Mouse (Mus musculus) right cerebral cortex, adult 2 months (tissue): Measurements from ENCODE around the gene 3100002H09Rik.

Experiments
- DNase-seq, 2 experiments: peaks; one replicate each; pipeline ENCODE4 v3.0.0; 2021 to 2022; ENCODE audit warnings: low spot score in 2 of 2

The 3100002H09Rik gene

DNA sequence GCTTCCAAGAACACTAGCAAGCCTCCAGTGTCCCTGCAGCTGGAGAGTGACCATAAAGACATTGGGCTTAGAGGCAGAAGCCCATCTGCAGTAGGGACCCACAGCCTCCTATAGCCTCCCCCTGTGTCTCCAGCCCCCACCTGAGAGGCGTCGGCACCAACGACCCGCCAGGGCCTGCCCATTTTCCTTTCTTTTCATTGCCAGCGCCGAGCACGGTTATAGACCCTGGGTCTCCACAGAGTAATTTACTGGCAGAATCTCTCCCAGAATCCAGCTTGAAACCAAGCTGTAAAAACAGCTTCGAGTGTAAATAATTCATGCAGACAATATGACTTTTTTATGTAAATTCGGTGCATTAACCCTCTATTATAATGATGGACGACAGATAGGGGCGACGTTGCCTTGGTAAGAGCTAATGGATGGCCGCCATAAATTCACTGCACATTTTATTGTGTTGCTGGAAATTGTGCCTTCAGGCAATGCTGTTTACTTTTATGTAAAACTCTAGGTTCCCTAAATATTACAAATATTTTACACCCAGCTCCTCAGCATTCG is 4.9 kb upstream of the 3100002H09Rik start:
- no peak for DNase-seq

DNA sequence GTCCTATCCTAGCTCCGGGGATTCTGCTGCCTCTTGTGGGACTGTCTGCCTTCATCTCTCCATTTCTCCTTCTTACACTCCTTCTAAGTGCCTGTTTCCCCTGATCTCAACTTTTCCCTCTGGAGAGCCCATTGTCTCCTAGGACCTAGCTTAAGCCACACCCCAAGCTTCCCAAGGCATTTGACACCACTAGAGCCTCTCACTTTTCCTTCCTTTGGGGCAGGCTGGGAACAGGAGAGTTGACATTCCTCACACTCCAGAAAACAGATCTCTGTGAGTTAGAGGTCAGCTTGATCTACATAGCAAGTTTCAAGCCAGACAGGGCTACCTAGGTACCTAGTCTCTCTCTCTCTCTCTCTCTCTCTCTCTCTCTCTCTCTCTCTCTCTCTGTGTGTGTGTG is 3.6 kb upstream of the 3100002H09Rik start:
- no peak for DNase-seq

DNA sequence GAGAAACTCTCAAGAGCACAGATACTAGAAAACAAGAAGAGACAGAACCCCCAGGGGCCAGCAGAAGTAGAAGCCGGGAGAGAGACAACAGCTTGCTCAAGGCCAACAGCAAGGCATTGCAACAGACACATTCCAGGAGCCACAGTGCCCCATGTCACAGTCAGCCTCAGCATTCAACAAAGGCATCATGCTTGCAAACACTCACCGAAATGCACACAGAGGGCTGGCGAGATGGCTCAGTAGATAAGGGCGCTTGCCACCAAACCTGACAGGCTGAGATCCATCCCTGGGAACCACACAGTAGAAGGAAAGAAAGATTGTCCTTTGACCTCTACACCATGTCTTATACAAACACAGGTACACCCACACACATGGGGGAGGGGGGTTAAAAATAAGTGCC is 1.2 kb upstream of the 3100002H09Rik start:
- DNase-seq: no peak

DNA sequence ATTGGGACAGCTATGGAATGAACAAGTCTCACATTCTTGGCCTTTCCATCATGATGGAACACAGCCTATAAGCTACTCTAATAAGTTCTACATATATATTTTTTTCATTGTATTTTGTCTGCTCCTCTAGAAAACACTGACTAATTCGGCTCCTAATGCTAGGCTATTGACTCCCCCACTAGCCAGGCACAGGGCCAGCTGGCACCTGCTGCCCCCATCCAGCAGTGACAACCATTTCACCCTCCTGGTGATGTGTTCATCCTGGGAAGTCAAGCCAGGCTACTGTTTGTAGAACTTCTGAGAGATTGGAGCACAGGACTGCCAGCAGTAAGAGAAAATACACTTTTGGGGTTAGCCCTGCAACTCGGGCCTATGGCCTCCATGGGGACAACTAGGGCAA is 537 bp downstream of the 3100002H09Rik start:
- no peak for DNase-seq

DNA sequence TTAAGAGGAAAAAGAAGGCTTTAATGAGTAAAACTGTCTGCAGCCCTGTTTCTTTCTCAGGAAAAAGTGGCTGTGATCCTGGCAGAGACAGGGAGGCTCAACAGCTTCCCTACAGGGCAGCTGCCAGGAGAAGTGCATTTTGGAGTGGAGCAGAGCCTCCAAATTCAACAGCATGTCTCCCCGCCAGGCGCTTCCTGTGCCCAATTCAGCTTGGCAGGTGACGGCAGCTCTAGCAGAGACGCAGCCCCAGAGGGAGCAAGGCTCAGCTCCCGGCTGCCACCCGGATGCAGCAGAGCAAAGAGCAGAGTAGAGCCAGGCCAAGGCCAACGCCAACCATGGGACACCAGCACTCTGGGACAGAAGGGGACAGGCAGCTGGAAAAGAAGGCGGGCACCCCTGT is 3.4 kb downstream of the 3100002H09Rik start:
- no peak for DNase-seq

DNA sequence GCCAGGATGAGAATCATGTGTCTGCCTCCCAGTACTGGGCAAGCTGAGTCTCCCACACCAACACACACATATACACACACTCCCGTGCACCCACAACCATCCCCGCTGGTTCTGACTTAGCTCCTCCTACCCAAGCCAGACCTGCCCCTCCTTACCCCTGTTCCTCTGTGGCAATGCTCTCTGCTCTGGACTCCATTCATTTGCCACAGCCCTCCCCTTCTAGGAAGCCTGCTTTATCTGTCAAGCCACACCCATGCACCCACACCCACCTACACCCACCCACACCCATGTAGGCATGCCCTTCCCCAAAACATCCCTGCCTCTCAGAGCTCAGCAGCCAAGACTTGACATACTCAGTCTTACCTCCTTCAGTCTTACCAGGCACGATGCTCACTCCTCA is 4.4 kb downstream of the 3100002H09Rik start:
- DNase-seq: no peak

DNA sequence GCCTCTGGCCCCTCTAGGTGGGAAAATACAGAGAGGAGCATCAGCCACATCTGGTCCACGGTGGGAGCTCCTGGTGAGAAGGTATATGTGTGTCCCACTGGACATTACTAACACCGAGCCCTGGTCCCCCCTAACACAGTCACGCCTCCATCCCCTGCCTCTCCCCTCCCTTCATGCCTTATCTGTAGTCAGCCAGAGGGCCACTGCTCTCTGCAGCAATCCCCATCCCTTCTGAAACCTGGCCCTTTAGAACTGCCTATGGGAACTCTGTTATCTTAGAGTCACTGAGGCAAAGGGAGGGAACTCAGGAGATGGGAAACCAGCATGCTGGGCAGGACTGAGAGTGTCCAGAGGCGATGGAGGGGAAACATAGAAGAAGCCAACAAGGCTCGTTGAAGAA is 5.3 kb downstream of the 3100002H09Rik start:
- DNase-seq: no peak

DNA sequence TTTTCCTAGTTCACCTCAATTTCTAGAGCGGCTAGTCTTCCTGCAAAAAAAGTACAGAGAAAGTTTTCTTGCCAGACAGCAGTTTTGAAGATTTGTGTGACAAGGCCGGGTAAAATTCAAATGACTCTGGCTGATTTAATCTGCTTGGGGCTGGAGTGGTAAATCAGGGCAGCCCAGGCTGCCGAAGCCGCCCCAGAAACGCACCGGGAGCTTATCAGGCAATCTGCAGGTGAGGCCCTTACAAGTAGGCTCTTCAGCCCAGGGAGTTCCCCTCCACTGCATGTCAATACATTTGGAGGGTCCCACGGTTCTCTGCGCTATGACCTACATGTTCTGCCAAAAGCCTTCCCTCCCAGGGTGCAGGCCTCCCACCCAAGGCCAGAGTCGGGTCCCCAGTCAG is 6.9 kb downstream of the 3100002H09Rik start:
- DNase-seq: no peak

DNA sequence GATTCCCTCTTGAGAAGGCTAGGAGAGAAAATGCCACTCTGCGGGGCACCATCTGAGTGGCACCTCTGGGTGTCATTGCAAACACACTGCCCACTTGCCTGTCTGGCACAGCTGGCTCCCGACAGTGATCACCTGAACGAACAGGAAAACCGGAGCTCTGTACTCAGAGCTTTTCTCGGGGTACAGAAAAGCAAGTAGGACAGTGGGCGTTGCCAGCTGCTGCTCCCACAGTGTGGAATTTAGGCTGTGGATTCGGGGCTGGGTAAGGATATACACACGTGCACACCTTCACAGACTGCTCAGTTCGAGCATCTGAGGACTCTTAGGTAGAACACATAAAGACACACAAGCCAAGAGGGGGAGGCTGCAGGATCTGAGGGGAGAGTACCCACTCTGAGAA is 14.7 kb downstream of the 3100002H09Rik start:
- DNase-seq: peak in 1 of 2 experiments; percentile 45

DNA sequence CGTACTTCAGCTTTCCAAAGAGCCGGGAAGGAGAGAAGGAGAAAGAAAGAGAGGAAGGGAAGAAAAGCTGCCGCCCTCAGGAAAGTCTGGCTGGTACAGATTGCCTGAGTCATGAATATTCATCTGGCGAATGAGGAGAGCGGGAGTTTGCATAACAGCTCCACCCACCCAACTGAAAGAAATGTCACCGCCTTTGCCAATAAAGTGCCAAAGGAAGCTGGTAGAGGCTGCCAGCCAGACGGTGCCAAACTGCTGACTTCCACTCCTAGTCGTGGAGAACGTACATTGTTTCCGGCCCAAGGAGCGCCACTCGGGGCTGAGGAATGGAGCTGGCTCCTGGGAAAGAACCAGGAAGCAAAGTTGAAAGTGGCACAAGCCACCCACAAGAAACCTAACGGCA is 15.7 kb downstream of the 3100002H09Rik start:
- peak; percentile 83 to 88 for DNase-seq

DNA sequence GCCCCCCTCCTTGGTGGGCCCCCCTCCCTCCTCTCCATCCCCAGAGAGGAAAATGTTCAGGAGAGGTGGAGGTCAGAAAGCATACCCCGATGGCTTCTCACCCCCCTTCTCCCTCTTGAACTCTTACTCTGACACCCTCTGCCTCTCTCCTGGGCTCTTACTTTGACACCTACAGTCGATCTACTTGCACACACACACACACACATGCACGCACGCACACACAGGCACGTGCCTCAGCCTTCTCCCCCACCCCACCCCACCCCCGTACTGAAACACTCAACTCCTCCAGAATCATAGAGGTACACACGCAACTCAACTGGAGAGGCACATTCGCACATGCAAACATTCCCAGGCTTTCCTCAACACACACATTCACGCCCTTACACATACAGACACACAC is 16.9 kb downstream of the 3100002H09Rik start:
- DNase-seq: no peak

DNA sequence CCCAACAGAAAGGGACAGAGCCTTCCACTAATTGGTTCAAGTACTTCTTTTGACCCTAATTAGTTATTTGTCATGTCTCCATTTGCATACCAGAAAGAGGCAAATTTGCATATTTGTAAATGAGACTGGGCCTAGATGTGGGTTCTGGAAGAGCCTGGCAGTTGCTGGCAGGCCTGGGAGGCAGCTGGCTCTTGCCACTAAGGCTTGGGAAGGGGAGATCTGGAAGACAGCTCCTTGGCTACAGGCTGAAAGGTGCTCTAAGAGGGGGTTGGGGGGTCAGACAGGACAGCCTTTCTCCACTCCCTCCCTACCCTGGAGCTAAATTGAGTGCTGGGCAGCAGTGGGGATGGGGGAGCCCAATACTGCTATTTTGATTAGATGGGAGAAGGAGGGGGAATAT is 17.4 kb downstream of the 3100002H09Rik start:
- no peak for DNase-seq

DNA sequence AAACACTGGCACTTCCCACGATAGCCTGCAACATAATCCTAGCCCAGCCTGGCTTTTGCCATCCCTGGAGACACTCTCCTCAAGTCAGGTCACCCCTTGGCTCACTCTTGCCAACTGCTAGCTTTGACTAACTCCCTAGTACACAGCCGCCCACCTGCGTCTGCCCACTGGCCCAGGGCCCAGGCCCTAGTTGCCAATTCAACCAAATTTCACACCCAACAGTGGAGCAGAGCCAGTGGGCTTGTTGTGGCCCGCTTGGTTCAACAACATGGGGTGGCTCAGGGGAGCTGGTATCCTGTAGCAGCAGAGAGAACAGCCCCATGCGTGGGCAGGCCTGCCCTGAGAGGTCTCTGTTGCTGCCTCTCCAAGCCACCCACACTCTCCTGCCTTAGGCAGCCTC is 18.4 kb downstream of the 3100002H09Rik start:
- DNase-seq: no peak

DNA sequence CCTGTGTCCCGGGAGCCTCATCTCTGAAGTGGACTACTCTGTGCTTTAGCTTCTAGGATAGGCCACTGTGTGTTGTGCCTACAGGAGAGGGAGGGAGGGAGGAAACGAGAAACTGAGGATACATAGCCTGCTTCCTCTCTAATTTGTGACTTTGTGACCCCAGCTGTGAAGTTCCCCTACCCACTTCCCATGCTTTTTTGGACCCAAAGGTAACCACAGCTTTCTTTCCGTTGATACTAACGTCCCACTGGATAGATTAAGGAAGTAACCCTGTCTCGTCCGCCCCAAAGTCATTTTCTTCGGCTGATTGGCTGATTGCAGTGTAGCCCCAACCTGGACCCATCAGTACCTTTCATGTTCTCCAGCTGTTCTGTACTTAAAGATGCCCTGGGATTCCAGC is 29.9 kb downstream of the 3100002H09Rik start:
- no peak for DNase-seq

DNA sequence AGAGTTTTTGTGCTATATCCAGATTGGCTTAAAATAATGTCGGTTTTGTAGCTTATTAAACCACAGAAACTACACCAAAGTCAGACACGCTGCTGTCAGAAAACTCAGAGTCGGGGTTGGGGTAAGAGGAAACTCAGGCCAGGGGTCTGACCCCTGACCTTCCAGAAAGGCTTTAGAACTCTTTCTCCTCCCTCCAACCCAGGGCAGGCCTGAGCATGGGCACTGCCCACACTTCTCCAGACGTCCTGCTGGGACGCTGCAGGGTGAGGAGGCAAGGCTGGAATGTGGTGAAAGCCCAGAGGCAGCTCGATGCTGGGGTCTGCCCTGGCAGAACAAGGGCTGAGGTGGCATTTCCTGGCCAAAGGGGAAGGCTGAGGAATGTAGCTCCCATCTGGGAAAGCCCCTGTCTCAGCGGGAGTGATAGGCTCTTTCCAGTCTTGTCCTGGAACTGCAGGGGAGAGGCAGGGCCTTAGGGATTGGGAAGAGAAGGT is 34.6 kb downstream of the 3100002H09Rik start:
- no peak for DNase-seq

DNA sequence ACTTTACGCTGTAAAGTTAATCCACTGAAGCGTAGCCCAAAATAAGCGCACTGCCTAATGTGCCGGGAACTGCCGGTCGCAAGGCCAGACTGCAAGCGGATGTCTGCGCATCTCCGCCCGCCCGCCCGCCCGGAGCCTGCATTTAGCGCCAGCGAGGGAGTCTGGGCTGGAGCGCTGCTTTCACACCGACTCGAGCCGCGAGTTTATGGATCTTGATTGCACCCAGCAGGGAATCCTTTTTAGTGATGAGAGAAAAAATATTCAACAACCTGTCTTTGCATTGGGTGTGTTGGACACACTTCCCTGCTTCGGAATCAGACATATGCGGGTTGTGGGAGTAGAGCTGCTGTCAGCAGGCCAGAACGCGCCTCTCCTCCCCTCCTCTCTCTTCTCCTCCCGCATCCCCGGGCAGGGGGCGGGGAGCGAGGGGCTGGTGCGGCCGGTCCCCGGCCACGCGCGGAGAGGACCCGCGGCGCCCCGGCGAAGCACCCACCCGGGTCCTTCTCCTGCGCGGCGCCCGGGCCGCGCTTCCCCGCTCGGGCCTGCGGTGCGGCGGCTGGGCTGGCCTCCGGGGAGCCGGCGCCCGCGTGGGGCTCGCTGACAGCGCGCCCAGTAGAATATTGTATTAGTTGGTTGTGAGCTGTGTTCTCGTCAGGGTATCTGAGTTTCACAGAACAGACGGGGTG is 35.2 kb downstream of the 3100002H09Rik start:
- DNase-seq: peak; percentile 68 to 69

DNA sequence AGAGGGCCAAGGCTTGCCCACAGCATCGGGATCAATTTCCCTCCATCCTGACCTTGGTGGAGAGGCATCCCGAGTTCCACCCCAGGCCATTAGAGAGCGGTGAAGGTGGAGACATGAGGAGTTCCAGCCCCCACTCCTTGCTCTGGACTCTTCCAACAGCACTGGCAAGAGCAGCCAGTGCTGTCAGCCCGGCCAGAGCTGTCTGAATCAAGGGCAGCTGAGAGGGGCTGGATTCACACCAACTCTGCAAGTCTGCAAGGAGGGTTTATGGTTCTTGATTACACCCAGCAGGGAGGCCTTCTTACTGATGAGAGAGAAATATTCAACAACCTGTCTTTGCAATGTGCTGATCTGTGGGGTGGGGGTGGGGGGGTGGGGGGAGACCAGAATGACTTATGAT is 37.0 kb downstream of the 3100002H09Rik start:
- no peak for DNase-seq

DNA sequence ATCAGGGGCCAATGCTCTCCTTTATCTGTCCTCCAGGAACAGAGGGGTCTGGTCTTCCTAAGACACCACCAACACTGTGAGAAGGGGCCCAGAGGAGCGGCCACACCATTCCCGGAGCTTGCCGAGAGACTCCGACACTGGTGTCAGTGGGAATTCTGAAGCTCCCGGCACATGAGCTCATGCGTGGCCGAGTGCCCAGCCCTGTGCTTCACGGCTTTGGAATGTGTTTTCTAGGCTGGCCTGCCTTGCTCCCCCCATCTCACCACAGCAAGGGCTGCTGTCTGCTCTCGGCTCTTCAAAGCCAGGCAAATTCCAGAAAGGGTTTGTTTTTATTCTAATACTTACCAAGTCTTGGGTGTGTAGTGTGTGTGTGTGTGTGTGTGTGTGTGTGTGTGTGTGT is 39.6 kb downstream of the 3100002H09Rik start:
- no peak for DNase-seq

DNA sequence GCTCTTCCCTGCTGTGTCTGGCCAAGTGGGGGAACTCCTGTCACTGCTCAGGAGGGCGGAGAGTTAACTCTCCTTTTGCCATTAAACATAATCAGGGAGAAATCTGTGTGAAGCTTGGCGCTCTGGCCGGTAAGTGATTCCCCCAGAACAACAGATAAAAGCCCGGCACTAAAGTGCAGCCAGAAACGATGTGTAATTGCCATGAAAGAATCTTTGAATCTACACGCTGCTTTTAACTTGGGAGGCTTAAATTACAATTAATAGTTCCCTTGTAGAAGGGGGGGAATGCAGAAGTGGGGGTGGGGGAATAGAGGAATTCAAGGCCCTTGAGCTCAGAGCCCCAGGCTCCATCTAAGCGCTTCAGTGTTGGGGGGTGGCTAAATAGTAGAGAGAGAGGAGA is 40.9 kb downstream of the 3100002H09Rik start:
- DNase-seq: no peak

DNA sequence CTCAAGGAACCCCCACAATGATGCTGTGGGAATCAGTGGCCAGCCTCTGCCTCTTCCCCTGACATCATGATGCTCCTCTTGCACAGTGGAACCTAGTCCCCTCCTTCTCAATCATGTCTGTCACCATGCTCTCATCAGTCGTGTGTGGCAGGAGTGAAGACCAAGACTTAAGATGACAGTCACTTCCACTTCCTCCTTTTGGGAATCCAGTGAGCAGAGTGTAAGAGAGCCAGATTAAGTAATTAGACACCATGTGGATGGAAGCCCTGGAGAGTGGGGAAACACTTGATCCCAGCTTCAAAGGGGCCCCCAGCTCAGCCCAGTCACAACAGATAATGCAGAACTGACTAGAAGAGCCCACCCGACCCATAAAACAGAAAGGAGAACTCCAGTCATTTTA is 47.2 kb downstream of the 3100002H09Rik start:
- no peak for DNase-seq

DNA sequence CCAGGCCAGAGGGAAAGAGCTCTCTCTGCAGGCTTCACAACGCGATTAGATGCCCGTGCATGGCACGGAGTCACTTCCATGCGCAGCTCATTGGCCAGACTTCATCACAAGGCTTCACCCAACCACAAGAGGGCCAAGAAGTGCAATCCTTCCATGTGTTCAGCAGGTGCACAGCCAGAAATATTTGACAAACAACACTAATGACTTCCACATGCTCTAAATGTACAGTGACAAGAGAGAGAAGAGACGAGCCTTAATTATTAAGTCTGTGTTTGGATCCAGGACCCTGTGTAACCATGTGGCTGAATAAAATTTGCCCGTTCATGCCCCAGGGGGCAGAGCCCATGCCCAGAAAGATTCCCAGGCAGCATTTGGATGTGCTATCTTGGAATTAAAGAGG is 47.9 kb downstream of the 3100002H09Rik start:
- no peak for DNase-seq
